Mouse (Mus musculus): ENCODE results near the gene Aipl1. TPM values are rescaled to one million over a fixed set of nuclear protein-coding genes. Genes with fewer than 3 reads are reported as not detected.

The Aipl1 gene
- polyA plus RNA-seq, 1 experiment from 2014 or later: 0.59 TPM

DNA sequence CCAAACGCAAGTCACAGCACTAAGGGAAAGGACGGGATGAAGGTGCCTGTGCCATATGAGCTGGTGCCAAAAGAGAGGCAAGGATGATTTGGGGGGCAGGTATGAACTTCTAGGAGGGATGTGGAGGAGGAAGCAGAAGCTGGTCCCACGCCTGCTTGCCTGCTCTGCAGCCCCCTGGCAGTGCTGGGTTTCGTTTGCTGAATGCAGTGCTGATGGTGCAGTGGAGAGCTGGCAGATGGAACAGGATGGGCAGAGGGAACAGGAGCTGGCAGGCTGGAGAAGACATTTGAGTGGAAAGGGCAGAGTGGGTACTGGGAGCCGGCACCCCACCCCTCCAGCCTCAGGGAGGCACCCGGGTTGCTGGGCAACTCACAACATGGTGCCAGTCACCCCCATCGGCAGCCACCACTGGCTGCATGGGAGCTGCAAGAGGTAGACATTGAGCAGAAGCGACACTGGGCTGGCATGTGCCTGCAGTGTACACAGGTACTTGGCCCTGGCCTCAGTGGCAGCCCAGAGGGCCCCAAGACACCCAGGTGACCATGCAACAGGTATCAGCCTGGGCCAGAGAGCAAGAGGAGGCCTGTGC is 12.0 kb upstream of the Aipl1 start:
- 72% methylated on average over 8 of the region's 8 CpGs for WGBS
- Histone ChIP-seq H3K27ac (no peak overlapping the region), H3K36me3 (peaks cover 28% of the 10 kb centered on the region), H3K4me2 (no peak overlapping the region), H3K9me3 (no peaks in the 10 kb centered on the region), H3K4me3 (no peak overlapping the region), H3K9ac (no peak overlapping the region), H3K27me3 (peaks cover 25% of the 10 kb centered on the region), H3K4me1 (peaks cover 41% of the 10 kb centered on the region)
- ATAC-seq (ENCODE audit: insufficient number of reproducible peaks, insufficient read depth, low FRiP score, low TSS enrichment, low read depth): no peak

DNA sequence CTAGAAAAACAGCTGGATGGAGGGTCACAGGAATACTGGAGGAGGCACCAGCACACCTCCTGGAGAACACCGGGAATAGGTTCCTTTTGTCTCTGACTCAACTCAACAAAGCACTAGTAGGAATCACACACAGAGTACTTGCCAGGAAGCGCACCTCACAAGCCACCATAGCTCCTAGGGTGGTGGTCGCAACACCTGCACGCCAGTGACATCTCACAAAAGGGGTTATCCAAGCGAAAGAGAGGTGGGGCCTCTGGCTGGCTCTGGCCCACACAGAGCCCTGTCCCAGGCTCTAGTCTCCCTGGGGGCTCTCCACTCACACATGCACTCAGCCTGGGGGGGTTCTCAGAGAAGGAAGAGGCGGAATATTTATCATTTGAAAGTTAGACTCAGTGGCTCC is 11.4 kb upstream of the Aipl1 start:
- Histone ChIP-seq H3K9ac (no peak overlapping the region), H3K4me3 (no peak overlapping the region), H3K27ac (no peak overlapping the region), H3K4me1 (peaks cover 42% of the 10 kb centered on the region), H3K36me3 (peaks cover 28% of the 10 kb centered on the region), H3K27me3 (peaks cover 25% of the 10 kb centered on the region), H3K9me3 (no peaks in the 10 kb centered on the region), H3K4me2 (no peak overlapping the region)
- no peak for ATAC-seq (ENCODE audit: insufficient number of reproducible peaks, insufficient read depth, low FRiP score, low TSS enrichment, low read depth)
- WGBS: 64% methylated on average over 6 of the region's 6 CpGs

DNA sequence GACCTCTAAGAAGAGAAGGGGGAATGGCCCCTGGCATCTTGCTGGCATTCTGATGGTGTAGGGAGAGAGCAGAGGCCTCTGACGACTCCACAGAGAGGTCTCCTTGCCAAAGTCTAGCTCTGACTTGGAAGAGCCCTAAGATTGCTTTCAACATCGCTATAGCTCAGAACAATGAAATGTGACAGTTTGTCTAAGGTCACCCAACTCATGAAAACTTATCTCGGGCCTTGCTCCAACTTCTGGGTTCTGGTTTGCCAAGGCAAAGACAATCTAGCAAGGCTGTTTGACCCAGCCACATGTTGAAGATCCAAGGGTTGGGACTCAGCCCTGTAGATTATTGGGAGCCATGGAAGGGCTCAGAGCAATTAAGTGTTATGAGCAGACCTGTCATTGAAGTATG is 6.9 kb upstream of the Aipl1 start:
- peak overlapping the region; percentile 81 for H3K4me2 ChIP-seq
- no peak overlapping the region for H3K27ac ChIP-seq
- H3K36me3 ChIP-seq: peaks cover 28% of the 10 kb centered on the region
- WGBS: 94% methylated on average over 3 of the region's 3 CpGs
- no peak for ATAC-seq (ENCODE audit: insufficient number of reproducible peaks, insufficient read depth, low FRiP score, low TSS enrichment, low read depth)
- H3K9me3 ChIP-seq: no peaks in the 10 kb centered on the region
- H3K4me1 ChIP-seq: peaks cover 30% of the 10 kb centered on the region
- peak overlapping the region; percentile 68; the same call in 1 of the 2 replicates for H3K4me3 ChIP-seq
- H3K9ac ChIP-seq: no peak overlapping the region
- peaks cover 1% of the 10 kb centered on the region; the same call in 1 of the 2 replicates for H3K27me3 ChIP-seq

DNA sequence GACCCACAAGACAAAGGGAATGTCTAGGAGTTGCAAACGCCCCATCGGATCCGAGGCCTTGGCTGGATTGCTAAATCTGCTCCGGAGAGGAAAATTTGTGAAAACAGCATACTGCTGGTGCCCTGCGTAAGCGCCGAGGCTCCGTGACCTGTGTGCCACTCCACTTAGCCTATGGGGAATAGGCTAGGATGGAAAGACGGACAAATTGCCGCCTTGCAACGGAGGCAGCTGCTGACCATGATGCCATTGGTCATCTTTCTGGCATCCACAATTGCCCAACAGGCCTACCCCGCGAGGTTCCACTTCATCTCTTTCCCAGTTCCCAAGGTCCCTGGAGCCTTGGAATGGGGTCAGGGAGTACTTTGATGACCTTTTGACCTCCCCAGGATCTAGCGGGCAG is 5.3 kb upstream of the Aipl1 start:
- peak overlapping the region; percentile 75 for H3K9ac ChIP-seq
- H3K9me3 ChIP-seq: no peaks in the 10 kb centered on the region
- H3K4me2 ChIP-seq: peak overlapping the region; percentile 81
- peaks cover 7% of the 10 kb centered on the region for H3K27me3 ChIP-seq
- 1% methylated on average over 14 of the region's 14 CpGs for WGBS
- no peak for ATAC-seq (ENCODE audit: insufficient number of reproducible peaks, insufficient read depth, low FRiP score, low TSS enrichment, low read depth)
- H3K27ac ChIP-seq: no peak overlapping the region
- H3K4me1 ChIP-seq: peaks cover 30% of the 10 kb centered on the region
- H3K36me3 ChIP-seq: peaks cover 28% of the 10 kb centered on the region
- H3K4me3 ChIP-seq: peak overlapping the region; percentile 68

DNA sequence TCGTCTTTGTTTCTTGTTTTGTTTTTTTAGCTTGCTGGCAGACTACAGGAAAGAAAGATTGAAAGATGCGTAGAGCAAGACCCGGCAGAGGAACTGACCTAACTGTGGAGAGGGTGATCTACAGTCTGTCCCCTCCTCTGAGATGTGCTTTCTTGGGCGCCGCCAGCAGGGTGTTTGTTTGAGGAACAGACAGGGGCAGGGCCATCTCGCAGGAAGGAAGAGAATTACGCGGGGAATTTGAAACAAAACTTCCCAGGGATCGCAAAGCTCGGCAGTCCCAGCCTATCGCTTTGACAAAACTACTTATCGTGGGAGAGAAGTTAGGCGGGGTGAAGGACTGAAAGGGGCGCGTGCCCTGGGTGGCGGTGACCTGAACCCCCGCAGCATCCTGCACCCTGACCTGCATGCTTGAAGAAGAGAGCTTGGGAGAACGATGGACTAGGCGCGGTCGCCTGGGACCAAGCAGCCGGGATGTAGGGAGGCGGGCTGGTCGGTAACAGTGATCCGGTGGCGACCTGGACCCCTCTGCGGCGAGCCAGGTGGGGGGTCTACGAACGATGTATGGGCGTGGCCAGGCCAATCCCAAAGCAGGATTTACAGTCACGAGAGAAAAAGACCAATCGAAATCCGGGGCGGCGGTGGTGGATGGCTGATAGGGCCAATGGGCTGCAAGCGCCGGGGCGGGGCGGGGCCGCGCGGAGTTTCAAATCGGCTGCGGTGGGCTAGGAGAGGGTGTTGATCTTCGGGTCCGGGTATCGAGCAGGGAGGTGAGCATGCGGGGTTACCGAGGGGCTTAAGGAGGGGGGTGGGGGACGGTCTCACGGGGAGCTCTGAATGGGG is 4.7 kb upstream of the Aipl1 start, which contains the start of gene Pimreg:
Pimreg (plus strand) TSS at position 265 of the 840 bp plus-strand sequence.
- Histone ChIP-seq H3K4me3 (peak within 1 kb of the TSS; percentile 68), H3K4me1 (peaks cover 30% of the 10 kb centered on the region), H3K9me3 (no peaks in the 10 kb centered on the region), H3K36me3 (peaks cover 27% of the 10 kb centered on the region), H3K9ac (peak within 1 kb of the TSS; percentile 75), H3K27ac (peak within 1 kb of the TSS; percentile 78), H3K27me3 (peaks cover 14% of the 10 kb centered on the region), H3K4me2 (peak within 1 kb of the TSS; percentile 81)
- peak; percentile 79 for ATAC-seq (ENCODE audit: insufficient number of reproducible peaks, insufficient read depth, low FRiP score, low TSS enrichment, low read depth)
- WGBS: under 1% methylated on average over 52 of the region's 52 CpGs

DNA sequence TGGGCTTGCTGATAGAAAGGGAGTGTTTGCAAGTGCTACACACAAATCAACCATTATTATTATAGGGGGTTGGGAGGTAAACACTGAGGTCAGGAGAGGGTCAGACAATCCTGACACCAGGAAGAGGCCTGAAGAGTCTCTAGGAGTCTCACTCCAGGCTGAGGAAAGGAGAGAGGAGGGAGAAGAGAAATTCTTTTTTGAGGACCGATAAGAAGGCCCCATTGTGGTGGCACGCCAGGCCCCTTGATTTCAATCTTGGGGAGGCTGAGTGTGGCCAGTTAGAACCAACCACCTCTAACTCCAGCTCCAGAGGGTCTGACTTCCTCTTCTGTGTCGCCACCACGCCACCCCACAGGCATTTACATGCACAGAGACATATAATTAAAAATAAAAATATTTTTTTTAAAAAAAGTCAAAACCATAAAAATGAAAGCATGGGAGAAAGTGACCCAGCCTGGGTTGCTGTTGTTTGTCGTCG is 4.0 kb upstream of the Aipl1 start:
- peaks cover 20% of the 10 kb centered on the region for H3K36me3 ChIP-seq
- peaks cover 14% of the 10 kb centered on the region for H3K27me3 ChIP-seq
- H3K9me3 ChIP-seq: no peaks in the 10 kb centered on the region
- peak overlapping the region; percentile 78; the same call in 1 of the 2 replicates for H3K27ac ChIP-seq
- peaks cover 30% of the 10 kb centered on the region for H3K4me1 ChIP-seq
- 14% methylated on average over 6 of the region's 6 CpGs for WGBS
- no peak for ATAC-seq (ENCODE audit: insufficient number of reproducible peaks, insufficient read depth, low FRiP score, low TSS enrichment, low read depth)
- H3K4me3 ChIP-seq: peak overlapping the region; percentile 68
- peak overlapping the region; percentile 75 for H3K9ac ChIP-seq
- peak overlapping the region; percentile 81 for H3K4me2 ChIP-seq

DNA sequence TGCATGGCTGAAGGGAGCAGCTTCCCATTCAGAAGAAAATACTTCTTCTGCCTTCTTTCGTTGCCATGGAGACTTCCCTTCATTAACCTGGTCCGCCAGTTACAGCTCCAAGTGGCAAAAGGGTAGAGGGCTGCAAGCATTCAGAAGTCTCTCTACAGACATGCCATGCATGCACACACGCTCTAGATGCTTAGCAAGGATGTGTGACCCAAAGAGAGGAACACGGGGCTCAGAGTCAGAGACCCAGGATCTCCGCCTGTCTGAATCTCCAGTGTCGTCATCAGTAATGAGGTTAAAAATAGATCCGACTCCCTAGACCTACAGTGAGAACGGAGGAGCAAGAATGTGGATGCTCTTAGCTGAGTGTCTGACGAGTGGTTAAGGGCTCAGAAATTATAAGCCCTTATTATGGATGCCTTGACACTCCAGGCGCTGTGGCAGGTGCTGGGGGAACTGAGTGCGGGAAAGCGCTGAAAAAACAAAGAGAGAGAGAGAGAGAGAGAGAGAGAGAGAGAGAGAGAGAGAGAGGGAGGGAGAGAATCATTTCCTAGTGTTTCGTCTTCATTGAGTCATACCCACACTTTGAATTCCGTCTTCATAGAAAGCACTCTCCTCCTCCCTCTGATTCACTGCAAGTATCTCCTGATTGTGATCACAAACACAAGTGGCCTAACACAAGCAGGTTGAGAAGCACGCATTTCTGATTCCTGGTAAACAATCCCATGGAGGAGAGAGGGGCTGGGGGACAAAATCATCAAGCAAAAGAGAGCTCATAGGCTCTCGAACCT is 2.5 kb upstream of the Aipl1 start:
- peaks cover 29% of the 10 kb centered on the region for H3K4me1 ChIP-seq
- peaks cover 14% of the 10 kb centered on the region for H3K27me3 ChIP-seq
- no peak overlapping the region for H3K4me3 ChIP-seq
- H3K36me3 ChIP-seq: peaks cover 5% of the 10 kb centered on the region; the same call in 1 of the 2 replicates
- WGBS: 42% methylated on average over 16 of the region's 16 CpGs
- no peak for ATAC-seq (ENCODE audit: insufficient number of reproducible peaks, insufficient read depth, low FRiP score, low TSS enrichment, low read depth)
- no peaks in the 10 kb centered on the region for H3K9me3 ChIP-seq
- H3K4me2 ChIP-seq: no peak overlapping the region
- H3K27ac ChIP-seq: no peak overlapping the region
- no peak overlapping the region for H3K9ac ChIP-seq

DNA sequence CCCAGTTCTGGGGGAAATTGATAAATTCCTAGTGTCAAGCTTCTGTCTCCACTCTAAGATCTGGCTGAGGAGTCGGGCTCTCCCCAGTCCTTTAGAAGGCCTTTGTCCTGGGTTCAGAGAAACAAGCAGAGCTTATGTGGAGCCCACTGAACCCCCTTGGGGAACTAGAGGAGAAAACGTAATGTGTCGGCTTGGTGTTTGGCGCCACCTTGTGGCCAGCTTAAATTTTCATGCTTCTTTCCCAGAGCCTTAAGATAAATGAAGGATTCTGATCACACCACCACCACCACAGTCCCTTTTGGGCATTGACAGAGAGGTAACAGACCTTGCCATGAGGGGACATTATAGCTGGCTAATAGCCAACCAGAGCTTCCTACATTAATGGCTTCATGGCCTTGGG is 687 bp upstream of the Aipl1 start:
- Histone ChIP-seq H3K9ac (no peak overlapping the region), H3K4me1 (peaks cover 12% of the 10 kb centered on the region), H3K36me3 (no peaks in the 10 kb centered on the region), H3K9me3 (no peaks in the 10 kb centered on the region), H3K27ac (no peak overlapping the region), H3K4me3 (no peak overlapping the region), H3K4me2 (no peak overlapping the region), H3K27me3 (peaks cover 14% of the 10 kb centered on the region)
- ATAC-seq (ENCODE audit: insufficient number of reproducible peaks, insufficient read depth, low FRiP score, low TSS enrichment, low read depth): no peak
- 2% methylated on average over 4 of the region's 4 CpGs for WGBS

DNA sequence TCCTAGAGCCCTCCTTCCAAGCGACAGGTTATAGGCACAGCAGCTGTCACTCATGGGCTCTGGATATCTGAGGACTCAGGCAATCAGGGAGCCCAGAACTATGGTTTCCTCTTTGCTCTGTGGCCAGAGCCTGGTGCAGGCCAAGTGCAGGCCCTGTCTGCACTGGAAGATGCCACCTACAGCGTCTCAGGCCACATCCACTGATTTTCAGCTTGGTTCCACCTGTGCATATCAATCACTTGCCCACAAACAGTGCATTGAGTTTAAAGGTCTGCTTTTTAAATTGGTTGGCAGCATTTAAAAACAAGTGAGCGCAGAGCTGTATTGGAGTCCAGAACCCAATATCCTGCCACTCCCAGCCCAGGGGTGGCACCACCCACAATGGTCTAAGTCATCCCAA is 4.7 kb downstream of the Aipl1 start:
- no peak for ATAC-seq (ENCODE audit: insufficient number of reproducible peaks, insufficient read depth, low FRiP score, low TSS enrichment, low read depth)
- Histone ChIP-seq H3K9me3 (no peaks in the 10 kb centered on the region), H3K4me1 (peaks cover 6% of the 10 kb centered on the region; the same call in 1 of the 2 replicates), H3K27me3 (peaks cover 22% of the 10 kb centered on the region), H3K9ac (no peak overlapping the region), H3K4me3 (no peak overlapping the region), H3K36me3 (no peaks in the 10 kb centered on the region), H3K4me2 (no peak overlapping the region), H3K27ac (no peak overlapping the region)
- WGBS: 87% methylated on average over 3 of the region's 3 CpGs

DNA sequence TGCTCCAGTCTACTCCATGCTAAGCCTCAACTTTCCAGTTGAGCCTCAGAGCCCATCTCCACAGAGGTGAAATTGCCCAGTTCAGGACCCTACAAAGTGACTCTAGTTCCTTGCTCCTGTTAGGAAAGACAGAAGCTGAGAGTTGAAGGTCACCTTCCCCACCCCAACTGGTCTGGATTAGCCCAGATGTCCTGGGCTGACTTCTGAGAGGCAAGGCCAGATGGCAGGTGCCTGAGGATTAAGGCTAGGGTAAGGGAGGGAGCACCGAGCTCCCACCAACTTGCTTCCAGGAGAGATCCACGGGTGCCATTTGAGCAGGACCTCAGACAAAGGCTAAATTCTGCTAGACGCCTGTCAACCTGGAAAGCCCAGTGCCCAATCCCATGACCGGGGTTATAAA is 5.2 kb downstream of the Aipl1 start:
- ATAC-seq (ENCODE audit: insufficient number of reproducible peaks, insufficient read depth, low FRiP score, low TSS enrichment, low read depth): no peak

DNA sequence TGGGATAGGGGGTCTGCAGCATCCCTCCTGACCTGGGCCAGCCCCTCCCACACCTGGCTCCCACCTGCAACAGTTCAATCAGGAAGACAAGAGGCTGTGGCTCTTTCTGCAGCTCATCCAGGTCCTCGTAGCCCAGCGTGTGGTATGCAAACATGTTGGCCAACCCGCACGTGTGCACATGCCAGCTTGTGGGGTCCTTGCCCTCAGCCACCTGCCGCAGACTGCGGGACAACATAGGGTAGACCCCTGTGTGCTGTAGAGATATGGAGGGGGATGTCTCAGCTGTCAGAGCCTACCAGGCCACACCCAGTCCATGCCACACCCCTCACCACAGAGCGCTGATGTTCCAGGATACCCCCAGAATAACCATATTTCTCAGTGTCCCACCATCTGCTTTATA is 6.0 kb downstream of the Aipl1 start:
- peaks cover 16% of the 10 kb centered on the region for H3K27me3 ChIP-seq
- no peak for ATAC-seq (ENCODE audit: insufficient number of reproducible peaks, insufficient read depth, low FRiP score, low TSS enrichment, low read depth)
- 89% methylated on average over 7 of the region's 7 CpGs for WGBS

More for the DNA sequence above, 5.2 kb downstream of the Aipl1 start:
- no peaks in the 10 kb centered on the region for H3K36me3 ChIP-seq
- H3K4me2 ChIP-seq: no peak overlapping the region
- peaks cover 6% of the 10 kb centered on the region; the same call in 1 of the 2 replicates for H3K4me1 ChIP-seq
- WGBS: 86% methylated on average over 4 of the region's 4 CpGs
- H3K27me3 ChIP-seq: peaks cover 17% of the 10 kb centered on the region
- no peaks in the 10 kb centered on the region for H3K9me3 ChIP-seq
- H3K27ac ChIP-seq: no peak overlapping the region
- no peak overlapping the region for H3K4me3 ChIP-seq
- H3K9ac ChIP-seq: no peak overlapping the region

More for the DNA sequence above, 6.0 kb downstream of the Aipl1 start:
- Histone ChIP-seq H3K27ac (no peak overlapping the region), H3K4me1 (peaks cover 6% of the 10 kb centered on the region; the same call in 1 of the 2 replicates), H3K9ac (no peak overlapping the region), H3K36me3 (no peaks in the 10 kb centered on the region), H3K4me3 (no peak overlapping the region), H3K4me2 (no peak overlapping the region), H3K9me3 (no peaks in the 10 kb centered on the region)
